Mouse (Mus musculus) cerebellum, adult 2 months (tissue): ENCODE measurements around the gene Agbl4.

ENCODE experiments used
- CTCF ChIP-seq: fragments of 200-500 bp; IDR thresholded peaks from 2 replicates; pipeline ENCODE4 v1.5.1; 2011; ENCODE audit warnings: low read depth, mild to moderate bottlenecking, control low read depth, low read length, moderate library complexity, borderline replicate concordance; ENCODE audit not compliant: insufficient read depth
- POLR2A ChIP-seq: fragments of 200-500 bp; IDR thresholded peaks from 2 replicates; pipeline ENCODE4 v1.6.1; 2011; ENCODE audit warnings: low read length, control low read depth, borderline replicate concordance; ENCODE audit not compliant: insufficient read depth

DNA sequence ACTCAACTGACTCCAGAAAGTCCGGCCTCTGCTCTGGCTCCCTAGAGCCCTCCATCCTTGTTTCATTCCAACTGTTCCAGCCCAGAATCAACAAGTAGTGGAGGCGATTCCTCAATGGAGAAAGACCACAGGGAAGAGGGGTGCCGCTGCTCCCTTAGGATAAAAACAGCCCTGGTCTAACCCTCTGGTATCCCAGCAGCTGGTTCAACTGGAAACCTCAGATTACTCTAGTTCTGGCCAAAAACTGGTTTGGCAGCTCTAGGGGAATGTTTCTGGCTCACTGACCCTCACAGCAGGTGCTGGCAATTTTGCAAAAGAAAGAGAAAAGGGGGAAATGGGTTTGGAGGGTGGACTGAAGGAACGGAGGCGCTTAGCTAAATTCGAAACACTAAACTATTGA, 1016.9 kb downstream of the Agbl4 start:
- no peak for TF ChIP-seq CTCF
- no peak for TF ChIP-seq POLR2A
